In genomic region chr5:143036052-143036451, GRCm38 (mm10) we compare ENCODE assay signal across 12 mouse cellular contexts.
A peak's percentile ranks its signal among the peaks of the same experiment; 100 is the strongest.
DNase-seq lines count a peak whose midpoint lies in the region; ATAC-seq and TF ChIP-seq lines count a peak whose summit lies in the region.
"Had no signal": no experiment of that assay in that cellular context is flagged by ENCODE, and none has a peak within 500 bp of the region (broad histone marks: within the 10 kb centered on the region; RNA-seq: fewer than 3 reads in every experiment).

No protein-coding gene starts in this region.

- H3K27ac ChIP-seq in hindbrain, postnatal 0 days: no peak overlapping the region
- no peak overlapping the region for H3K27ac ChIP-seq in hindbrain, embryonic 14.5 days
- no peak overlapping the region for H3K27ac ChIP-seq in MEL (ENCODE audit: control insufficient read depth, low read depth, low read length)
- H3K27ac ChIP-seq in liver, postnatal 0 days (ENCODE audit: low read depth): no peak overlapping the region
- no peak overlapping the region for H3K27ac ChIP-seq in thymus, adult 2 months (ENCODE audit: control insufficient read depth, insufficient read depth, low read length)

- H3K4me3 ChIP-seq in hindbrain, postnatal 0 days (ENCODE audit: low read length): no peak overlapping the region
- H3K4me3 ChIP-seq in hindbrain, embryonic 14.5 days (replicated peaks; ENCODE audit: low read length): no peak overlapping the region
- H3K4me3 ChIP-seq in MEL (ENCODE audit: control insufficient read depth in 1 of 2, insufficient read depth in 1 of 2, low read depth in 2 of 2, low read length in 2 of 2): no peak overlapping the region
- H3K4me3 ChIP-seq in liver, postnatal 0 days (ENCODE audit: low read depth, low read length): no peak overlapping the region
- no peak overlapping the region for H3K4me3 ChIP-seq in thymus, adult 2 months (ENCODE audit: control insufficient read depth, insufficient read depth, low read length)

- WGBS in hindbrain, postnatal 0 days: 96% methylated on average over 1 of the region's 1 CpGs
- 95% methylated on average over 1 of the region's 1 CpGs for WGBS in hindbrain, embryonic 14.5 days
- 62% methylated on average over 1 of the region's 1 CpGs for whole genome bisulfite sequencing in liver, postnatal 0 days (ENCODE audit: insufficient replicate concordance)
- WGBS in thymus, adult 2 months: 96% methylated on average over 1 of the region's 1 CpGs

- no peak for TF ChIP-seq RAD21 in MEL (IDR thresholded peaks at IDR 0.05; ENCODE audit: low read depth, low read length)

- no peak for DNase-seq in hindbrain, postnatal 0 days (ENCODE audit: low spot score)
- no peak for DNase-seq in hindbrain, embryonic 14.5 days (ENCODE audit: low spot score)
- DNase-seq in MEL (ENCODE audit: low read depth, low spot score): no peak
- no peak for DNase-seq in liver, postnatal 0 days
- no peak for DNase-seq in thymus, adult 2 months
- DNase-seq in layer of hippocampus, adult 11-12 months (ENCODE audit: low spot score): no peak
- DNase-seq: adrenal gland, postnatal 10 days; heart, adult 18-20 months; kidney, adult 8-10 months; lung, adult 2 months; right cerebral cortex, postnatal 14 days had no signal

- H3K79me2 ChIP-seq in MEL (ENCODE audit: control insufficient read depth, insufficient read depth, low read length, poor library complexity): no peaks in the 10 kb centered on the region

- H3K9ac ChIP-seq in hindbrain, postnatal 0 days (replicated peaks; ENCODE audit: low read length): no peak overlapping the region
- no peak overlapping the region for H3K9ac ChIP-seq in hindbrain, embryonic 14.5 days
- H3K9ac ChIP-seq in MEL (ENCODE audit: control insufficient read depth, low read depth, low read length, poor library complexity, severe bottlenecking): no peak overlapping the region
- H3K9ac ChIP-seq in liver, postnatal 0 days (replicated peaks): no peak overlapping the region

- H3K27me3 ChIP-seq in hindbrain, postnatal 0 days (ENCODE audit: insufficient read depth, low read length): no peaks in the 10 kb centered on the region
- no peaks in the 10 kb centered on the region for H3K27me3 ChIP-seq in hindbrain, embryonic 14.5 days (ENCODE audit: control insufficient read depth, insufficient read depth, low read length)
- H3K27me3 ChIP-seq in MEL (ENCODE audit: control insufficient read depth in 1 of 2, insufficient read depth in 2 of 2, low read length in 2 of 2): no peaks in the 10 kb centered on the region
- H3K27me3 ChIP-seq in liver, postnatal 0 days (ENCODE audit: insufficient read depth, low read length): no peaks in the 10 kb centered on the region
- H3K27me3 ChIP-seq in thymus, adult 2 months (ENCODE audit: control insufficient read depth, insufficient read depth, low read length): no peaks in the 10 kb centered on the region

- TF ChIP-seq CTCF in hindbrain, postnatal 0 days (IDR thresholded peaks at IDR 0.05; ENCODE audit: low read depth): peak; percentile 17; the same call in 1 of the 2 replicates
- TF ChIP-seq CTCF in MEL (IDR thresholded peaks at IDR 0.05 in 2 of 3, conservative IDR thresholded peaks at IDR 0.05 in 1 of 3; ENCODE audit: control insufficient read depth in 1 of 3, insufficient read depth in 1 of 3, low read depth in 2 of 3, low read length in 3 of 3, poor library complexity in 1 of 3, severe bottlenecking in 1 of 3): peak in 2 of 3 experiments; percentile 14 to 27; a peak in 2 of 6 replicates
- peak; percentile 25; the same call in 1 of the 2 replicates for TF ChIP-seq CTCF in liver, postnatal 0 days (IDR thresholded peaks at IDR 0.05; ENCODE audit: low read depth)
- no peak for TF ChIP-seq CTCF in thymus, adult 2 months (IDR thresholded peaks at IDR 0.05; ENCODE audit: borderline replicate concordance, control insufficient read depth, extremely low read depth, insufficient read depth, low read length, poor library complexity)

- H3K9me3 ChIP-seq in hindbrain, postnatal 0 days (ENCODE audit: low read length): no peaks in the 10 kb centered on the region
- no peaks in the 10 kb centered on the region for H3K9me3 ChIP-seq in hindbrain, embryonic 14.5 days (ENCODE audit: control insufficient read depth, low read length)
- no peaks in the 10 kb centered on the region for H3K9me3 ChIP-seq in MEL (replicated peaks; ENCODE audit: insufficient read depth, low read length)
- no peaks in the 10 kb centered on the region for H3K9me3 ChIP-seq in liver, postnatal 0 days (ENCODE audit: low read length)

- peak; percentile 15 to 23; a peak in 2 of 4 replicates for TF ChIP-seq EP300 in MEL (IDR thresholded peaks at IDR 0.05; ENCODE audit: low read depth in 1 of 2, low read length in 2 of 2)
- no peak for TF ChIP-seq EP300 in liver, postnatal 0 days (IDR thresholded peaks at IDR 0.05; ENCODE audit: low read depth)

- H3K4me2 ChIP-seq in hindbrain, postnatal 0 days (ENCODE audit: low read depth, low read length): no peak overlapping the region
- H3K4me2 ChIP-seq in hindbrain, embryonic 14.5 days (replicated peaks): no peak overlapping the region
- H3K4me2 ChIP-seq in liver, postnatal 0 days (ENCODE audit: low read depth, low read length): no peak overlapping the region

- no peak for TF ChIP-seq POLR2A in MEL (IDR thresholded peaks at IDR 0.05; ENCODE audit: control insufficient read depth in 1 of 2, insufficient read depth in 1 of 2, low read depth in 1 of 2, low read length in 2 of 2, poor library complexity in 1 of 2)
- TF ChIP-seq POLR2A in thymus, adult 2 months (IDR thresholded peaks at IDR 0.05; ENCODE audit: control insufficient read depth, extremely low read depth, insufficient read depth, low read length, poor library complexity): no peak

- no peaks in the 10 kb centered on the region for H3K4me1 ChIP-seq in hindbrain, postnatal 0 days (ENCODE audit: insufficient read depth, low read length)
- no peaks in the 10 kb centered on the region for H3K4me1 ChIP-seq in hindbrain, embryonic 14.5 days (replicated peaks; ENCODE audit: control insufficient read depth, insufficient read depth, low read length)
- H3K4me1 ChIP-seq in MEL (ENCODE audit: control insufficient read depth in 1 of 2, insufficient read depth in 2 of 2, low read length in 2 of 2): peaks cover 10 to 14% of the 10 kb centered on the region in 2 experiments; a peak in 2 of 4 replicates
- H3K4me1 ChIP-seq in liver, postnatal 0 days (ENCODE audit: insufficient read depth): peaks cover 16% of the 10 kb centered on the region
- no peaks in the 10 kb centered on the region; the same call in 1 of the 2 replicates for H3K4me1 ChIP-seq in thymus, adult 2 months (replicated peaks; ENCODE audit: control insufficient read depth, insufficient read depth, low read length)

- no peak for ATAC-seq in hindbrain, postnatal 0 days
- no peak for ATAC-seq in hindbrain, embryonic 14.5 days (ENCODE audit: low FRiP score)
- ATAC-seq in erythroblast, adult 5-6 weeks (replicated peaks; ENCODE audit: low FRiP score, poor library complexity, severe bottlenecking): peak; percentile 37; the same call in 1 of the 2 replicates
- ATAC-seq in liver, postnatal 0 days: no peak

- H3K36me3 ChIP-seq in hindbrain, postnatal 0 days (ENCODE audit: insufficient read depth, low read length): no peaks in the 10 kb centered on the region; the same call in 1 of the 2 replicates
- H3K36me3 ChIP-seq in hindbrain, embryonic 14.5 days (replicated peaks; ENCODE audit: control insufficient read depth, insufficient read depth): no peaks in the 10 kb centered on the region
- H3K36me3 ChIP-seq in MEL (ENCODE audit: control insufficient read depth in 1 of 2, insufficient read depth in 2 of 2, low read length in 2 of 2): peaks cover 0 to 15% of the 10 kb centered on the region in 2 experiments; a peak in 3 of 4 replicates
- H3K36me3 ChIP-seq in liver, postnatal 0 days (replicated peaks; ENCODE audit: insufficient read depth, low read length): peaks cover 5% of the 10 kb centered on the region; the same call in 1 of the 2 replicates
- H3K36me3 ChIP-seq in thymus, adult 2 months (ENCODE audit: control insufficient read depth, insufficient read depth, low read length): no peaks in the 10 kb centered on the region

TF ChIP-seq in MEL, 35 proteins besides CTCF, POLR2A, EP300 and RAD21:
- no peak for TF ChIP-seq MYC (IDR thresholded peaks at IDR 0.05; ENCODE audit: low read depth, low read length)
- TF ChIP-seq MEF2A (IDR thresholded peaks at IDR 0.05; ENCODE audit: extremely low read depth, insufficient replicate concordance, low read depth, low read length, poor library complexity, severe bottlenecking): no peak
- TF ChIP-seq SMC3 (IDR thresholded peaks at IDR 0.05; ENCODE audit: low read depth, low read length): peak; percentile 19; the same call in 1 of the 2 replicates
- peak; percentile 33; the same call in 1 of the 2 replicates for TF ChIP-seq RCOR1 (IDR thresholded peaks at IDR 0.05; ENCODE audit: low read depth, low read length)
